Mouse (Mus musculus) heart, embryonic 16.5 days (tissue): ENCODE measurements around the gene Map1a. TPM values are rescaled to one million over a fixed set of nuclear protein-coding genes. Genes with fewer than 3 reads are reported as not detected.
A peak's percentile ranks its signal among the peaks of the same experiment; 100 is the strongest.

Experiments used
- ATAC-seq: fragments of 200-750 bp; cut with Nextera tagmentation; replicated peaks from 2 replicates; pipeline ENCODE4 v1.8.0; 2017; ENCODE audit warnings: moderate number of reproducible peaks; ENCODE audit not compliant: insufficient read depth, low FRiP score; ENCODE audit errors: extremely low read depth
- H3K27ac ChIP-seq: fragments of 300-500 bp; sonication (generic); 2 replicates; pipeline ENCODE4 v1.5.1; 2014; ENCODE audit warnings: mild to moderate bottlenecking, low read length, control low read depth, moderate library complexity
- H3K27me3 ChIP-seq: fragments of 300-500 bp; sonication (generic); 2 replicates; pipeline ENCODE4 v1.6.1; 2014; ENCODE audit warnings: low read length, mixed read lengths; ENCODE audit not compliant: control insufficient read depth, insufficient read depth
- H3K36me3 ChIP-seq: fragments of 300-500 bp; sonication (generic); 2 replicates; pipeline ENCODE4 v1.6.1; 2014; ENCODE audit not compliant: control insufficient read depth, insufficient read depth
- H3K4me1 ChIP-seq: fragments of 300-500 bp; sonication (generic); 2 replicates; pipeline ENCODE4 v1.6.1; 2014; ENCODE audit warnings: low read length, mixed read lengths; ENCODE audit not compliant: control insufficient read depth, insufficient read depth
- H3K4me2 ChIP-seq: fragments of 300-500 bp; sonication (generic); 2 replicates; pipeline ENCODE4 v1.6.1; 2014; ENCODE audit warnings: low read depth, mild to moderate bottlenecking, control low read depth, low read length
- H3K4me3 ChIP-seq: fragments of 300-500 bp; sonication (generic); 2 replicates; pipeline ENCODE4 v1.5.1; 2014; ENCODE audit warnings: mild to moderate bottlenecking, control low read depth, low read length
- H3K9ac ChIP-seq: fragments of 300-500 bp; sonication (generic); 2 replicates; pipeline ENCODE4 v1.6.1; 2014; ENCODE audit warnings: low read length, control low read depth
- H3K9me3 ChIP-seq: fragments of 300-500 bp; sonication (generic); replicated peaks from 2 replicates; pipeline ENCODE4 v1.6.1; 2016; ENCODE audit warnings: low read length; ENCODE audit not compliant: control insufficient read depth
- WGBS: fragments of 180-500 bp; shearing (Covaris S2); extraction: QIAGEN DNeasy Blood & Tissue Kit; methylation state at CpG from one replicate; pipeline ENCODE4 v1.1.7; 2014; 5-methylcytosine and 5-hydroxymethylcytosine counted together
- polyA plus RNA-seq: library from polyadenylated mRNA; unstranded; fragments of >200 nt; fragmentation: Nextera tagmentation; extraction: Ambion mirVana; gene quantifications from 2 replicates; pipeline ENCODE4 v1.2.1, GENCODE M21; 2015

Gene Map1a
- polyA plus RNA-seq, 1 experiment from 2014 or later = 3.7 TPM

DNA sequence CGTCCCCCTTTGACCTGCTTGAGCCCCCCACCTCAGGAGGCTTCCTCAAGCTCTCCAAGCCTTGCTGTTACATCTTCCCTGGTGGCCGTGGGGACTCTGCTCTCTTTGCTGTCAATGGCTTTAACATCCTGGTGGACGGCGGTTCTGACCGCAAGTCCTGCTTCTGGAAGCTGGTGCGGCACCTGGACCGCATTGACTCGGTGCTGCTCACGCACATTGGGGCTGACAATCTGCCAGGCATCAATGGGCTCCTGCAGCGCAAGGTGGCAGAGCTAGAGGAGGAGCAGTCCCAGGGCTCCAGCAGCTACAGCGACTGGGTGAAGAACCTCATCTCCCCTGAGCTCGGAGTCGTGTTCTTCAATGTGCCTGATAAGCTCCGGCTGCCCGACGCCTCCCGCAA lies 10.1 kb downstream of the Map1a start:
- peaks cover 31% of the 10 kb centered on the region for H3K4me1 ChIP-seq
- no peak for ATAC-seq
- peaks cover 7% of the 10 kb centered on the region; the same call in 1 of the 2 replicates for H3K36me3 ChIP-seq
- H3K27me3 ChIP-seq = peaks cover 8% of the 10 kb centered on the region
- no peak overlapping the region for H3K27ac ChIP-seq
- H3K9me3 ChIP-seq = no peaks in the 10 kb centered on the region
- no peak overlapping the region for H3K4me3 ChIP-seq
- no peak overlapping the region for H3K4me2 ChIP-seq
- 76% methylated on average over 17 of the region's 17 CpGs for WGBS
- no peak overlapping the region for H3K9ac ChIP-seq

GRCm38 (mm10) chr2:121300036-121300435 lies 10.6 kb downstream of the Map1a start:
- WGBS = 73% methylated on average over 10 of the region's 10 CpGs
- peaks cover 26% of the 10 kb centered on the region for H3K4me1 ChIP-seq
- H3K27ac ChIP-seq = no peak overlapping the region
- H3K36me3 ChIP-seq = peaks cover 7% of the 10 kb centered on the region; the same call in 1 of the 2 replicates
- no peak for ATAC-seq
- H3K4me2 ChIP-seq = no peak overlapping the region
- peaks cover 8% of the 10 kb centered on the region for H3K27me3 ChIP-seq
- no peak overlapping the region for H3K9ac ChIP-seq
- no peaks in the 10 kb centered on the region for H3K9me3 ChIP-seq
- H3K4me3 ChIP-seq = no peak overlapping the region

DNA sequence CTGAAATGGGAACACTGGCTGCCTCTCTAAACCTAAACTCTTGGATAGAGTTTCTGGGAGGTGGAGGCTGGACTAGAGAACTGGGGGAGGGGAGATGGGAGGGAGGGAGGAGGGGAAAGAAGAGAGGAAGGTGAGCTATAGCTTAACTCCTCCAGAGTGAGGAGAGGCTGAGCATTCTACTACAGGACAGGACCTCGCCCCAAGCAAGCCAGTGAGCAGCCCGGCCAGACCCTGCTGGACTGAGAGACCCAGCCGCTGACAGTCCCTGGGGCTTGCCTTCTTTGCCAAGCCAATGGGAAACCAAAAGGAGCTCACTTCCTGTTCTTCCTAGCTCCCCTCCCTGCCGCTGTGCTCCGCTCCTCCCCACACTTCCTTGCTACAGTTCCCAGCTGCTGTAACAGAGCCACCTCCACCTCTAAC lies 19.6 kb downstream of the Map1a start:
- ATAC-seq = 0 out of 2 replicates have a peak, but pooled peaks have one; percentile 20
- 0 out of 2 replicates have a peak overlapping the region, but pooled peaks have one; percentile 8 for H3K27ac ChIP-seq
- 31% methylated on average over 5 of the region's 5 CpGs for WGBS
- H3K9me3 ChIP-seq = no peaks in the 10 kb centered on the region
- H3K27me3 ChIP-seq = no peaks in the 10 kb centered on the region
- H3K9ac ChIP-seq = no peak overlapping the region
- peaks cover 3% of the 10 kb centered on the region; the same call in 1 of the 2 replicates for H3K4me1 ChIP-seq
- H3K36me3 ChIP-seq = no peaks in the 10 kb centered on the region
- H3K4me2 ChIP-seq = peak overlapping the region; percentile 42
- H3K4me3 ChIP-seq = peak overlapping the region; percentile 15; the same call in 1 of the 2 replicates

DNA sequence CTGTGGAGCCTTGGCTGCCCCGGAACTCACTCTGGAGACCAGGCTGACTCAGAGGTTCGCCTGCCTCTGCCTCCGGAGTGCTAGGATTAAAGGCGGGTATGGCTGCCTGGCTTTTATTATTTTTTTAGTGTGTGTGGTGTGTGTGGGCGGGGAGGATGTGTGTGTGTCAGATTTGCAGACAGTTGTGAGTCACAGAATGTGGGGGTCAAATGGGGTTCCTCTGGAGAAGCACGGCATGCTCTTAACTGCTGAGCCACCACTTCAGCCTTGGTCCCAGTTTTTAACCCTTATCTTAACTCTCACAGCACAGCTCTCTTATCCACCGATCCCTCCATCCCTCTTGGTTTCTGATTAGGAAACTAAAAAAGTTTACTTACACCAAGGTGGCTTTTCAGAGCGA lies 26.9 kb downstream of the Map1a start:
- WGBS = 55% methylated on average over 8 of the region's 8 CpGs
- H3K27ac ChIP-seq = no peak overlapping the region
- peaks cover 1% of the 10 kb centered on the region for H3K36me3 ChIP-seq
- H3K4me3 ChIP-seq = no peak overlapping the region
- no peak overlapping the region for H3K4me2 ChIP-seq
- no peaks in the 10 kb centered on the region for H3K4me1 ChIP-seq
- H3K27me3 ChIP-seq = no peaks in the 10 kb centered on the region
- no peak for ATAC-seq
- H3K9ac ChIP-seq = no peak overlapping the region
- no peaks in the 10 kb centered on the region for H3K9me3 ChIP-seq

GRCm38 (mm10) chr2:121323041-121323440 lies 33.6 kb downstream of the Map1a start:
- Histone ChIP-seq H3K4me2 (no peak overlapping the region), H3K27ac (no peak overlapping the region), H3K9ac (no peak overlapping the region), H3K9me3 (no peaks in the 10 kb centered on the region), H3K4me1 (peaks cover 4% of the 10 kb centered on the region; the same call in 1 of the 2 replicates), H3K4me3 (no peak overlapping the region), H3K36me3 (peaks cover 6% of the 10 kb centered on the region), H3K27me3 (no peaks in the 10 kb centered on the region)
- 88% methylated on average over 10 of the region's 10 CpGs for WGBS
- ATAC-seq = no peak

DNA sequence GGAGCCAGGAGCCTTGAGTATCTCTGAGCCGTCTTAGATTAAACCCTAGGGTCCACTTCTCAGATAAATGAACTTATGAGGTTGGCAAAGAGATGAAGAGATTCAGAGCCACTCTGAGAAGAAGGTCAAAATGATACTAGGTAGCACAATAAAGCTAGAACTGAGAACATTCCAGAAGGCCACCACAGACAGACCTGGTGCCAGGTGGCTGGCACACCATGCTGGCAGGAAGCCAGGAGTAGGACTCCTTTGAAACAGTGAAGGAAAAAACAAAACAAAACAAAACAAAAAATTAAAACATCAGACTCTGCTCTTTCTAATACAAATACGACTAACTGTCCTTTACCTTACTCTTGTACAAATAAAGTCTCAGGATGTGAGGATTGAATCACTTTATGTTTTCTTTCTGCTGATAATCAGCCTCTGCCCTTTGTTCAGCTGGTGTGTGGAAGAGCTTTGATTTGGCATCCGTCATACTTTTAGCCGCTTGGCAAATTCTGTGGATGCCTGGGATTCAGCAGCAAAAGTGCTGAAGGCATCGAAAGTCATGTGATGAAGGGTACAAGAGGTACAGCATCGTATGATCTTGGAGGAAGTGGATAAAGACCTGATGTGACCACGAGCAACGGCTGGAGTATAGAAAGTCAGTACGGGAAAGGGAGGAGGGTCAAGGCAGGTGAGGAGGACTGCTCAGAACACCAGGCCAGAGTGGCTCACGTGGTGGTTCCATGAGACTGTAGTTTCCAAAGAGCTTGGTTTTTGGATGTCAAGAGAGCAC lies 34.5 kb downstream of the Map1a start:
- H3K27ac ChIP-seq = no peak overlapping the region
- no peak overlapping the region for H3K4me2 ChIP-seq
- peaks cover 6% of the 10 kb centered on the region for H3K36me3 ChIP-seq
- no peaks in the 10 kb centered on the region for H3K9me3 ChIP-seq
- H3K4me3 ChIP-seq = no peak overlapping the region
- ATAC-seq = no peak
- H3K9ac ChIP-seq = no peak overlapping the region
- peaks cover 4% of the 10 kb centered on the region; the same call in 1 of the 2 replicates for H3K4me1 ChIP-seq
- 52% methylated on average over 10 of the region's 10 CpGs for WGBS
- H3K27me3 ChIP-seq = no peaks in the 10 kb centered on the region

DNA sequence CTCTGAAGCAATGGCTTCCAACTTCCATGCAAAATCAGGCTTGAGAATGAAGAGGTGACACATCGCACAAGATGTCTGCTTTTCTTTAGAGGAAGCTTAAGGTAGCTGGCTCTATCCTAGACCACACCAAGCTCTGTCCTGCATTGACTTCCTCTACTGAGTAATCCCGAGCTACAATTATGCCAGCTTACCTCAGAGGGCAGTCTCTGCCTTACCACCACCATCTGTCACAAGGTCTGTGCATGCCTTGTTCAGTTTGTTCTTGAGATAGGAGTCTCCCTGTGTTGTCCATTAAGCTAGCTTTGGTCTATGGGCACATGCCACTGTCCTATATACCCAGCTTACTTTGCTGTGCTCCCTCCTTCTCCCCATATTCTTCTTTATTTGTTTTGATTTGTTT lies 40.1 kb downstream of the Map1a start:
- Histone ChIP-seq H3K9ac (no peak overlapping the region), H3K4me2 (no peak overlapping the region), H3K4me1 (no peaks in the 10 kb centered on the region), H3K27ac (no peak overlapping the region), H3K4me3 (no peak overlapping the region), H3K9me3 (no peaks in the 10 kb centered on the region), H3K27me3 (no peaks in the 10 kb centered on the region), H3K36me3 (0 out of 2 replicates have a peak, but pooled peaks cover 2% of the 10 kb centered on the region)
- ATAC-seq = no peak
- 90% methylated on average over 2 of the region's 2 CpGs for WGBS

- H3K36me3 ChIP-seq = no peaks in the 10 kb centered on the region; the same call in 1 of the 2 replicates
- no peaks in the 10 kb centered on the region for H3K27me3 ChIP-seq
- H3K27ac ChIP-seq = no peak overlapping the region
- H3K4me1 ChIP-seq = no peaks in the 10 kb centered on the region
- no peaks in the 10 kb centered on the region for H3K9me3 ChIP-seq
- H3K9ac ChIP-seq = no peak overlapping the region
- H3K4me2 ChIP-seq = no peak overlapping the region
- no peak for ATAC-seq
- no peak overlapping the region for H3K4me3 ChIP-seq
These were observed 49.7 kb downstream of the Map1a start for GRCm38 (mm10) chr2:121339057-121339456.

DNA sequence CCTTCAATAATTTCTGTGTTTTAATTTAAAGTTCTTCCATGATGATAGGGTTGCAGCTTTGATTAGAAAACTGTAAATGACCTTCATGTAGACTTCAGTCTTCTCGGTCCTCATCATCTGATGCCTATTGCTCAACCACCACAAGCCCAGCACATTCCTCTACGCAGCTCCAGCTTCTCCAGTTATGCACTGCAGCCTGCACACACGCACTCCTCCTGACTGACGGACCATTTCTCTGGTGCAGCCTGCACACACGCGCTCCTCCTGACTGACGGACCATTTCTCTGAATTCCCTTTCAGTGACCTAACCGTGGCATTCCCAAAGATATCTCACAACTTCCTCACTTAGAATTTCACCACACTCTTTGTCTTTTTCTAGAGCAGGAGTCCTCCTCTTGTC lies 63.8 kb downstream of the Map1a start:
- Histone ChIP-seq H3K27me3 (peaks cover 12% of the 10 kb centered on the region), H3K9me3 (no peaks in the 10 kb centered on the region), H3K27ac (no peak overlapping the region), H3K4me3 (no peak overlapping the region), H3K4me1 (peaks cover 12% of the 10 kb centered on the region), H3K9ac (no peak overlapping the region), H3K4me2 (no peak overlapping the region), H3K36me3 (peaks cover 7% of the 10 kb centered on the region)
- 27% methylated on average over 8 of the region's 8 CpGs for WGBS
- ATAC-seq = no peak
